Mouse (Mus musculus) thymus, adult 2 months (tissue): ENCODE results near the gene Gpr35. TPM values are rescaled to one million over a fixed set of nuclear protein-coding genes. Genes with fewer than 3 reads are reported as not detected.

Experiments used
- DNase-seq: peaks from one replicate; pipeline ENCODE4 v3.0.0; 2021
- H3K27ac ChIP-seq: fragments of 200-500 bp; 2 replicates; pipeline ENCODE4 v1.5.1; 2012; ENCODE audit warnings: low read length, control low read depth; ENCODE audit not compliant: control insufficient read depth, insufficient read depth
- H3K27me3 ChIP-seq: fragments of 200-500 bp; 2 replicates; pipeline ENCODE4 v1.6.1; 2012; ENCODE audit warnings: mild to moderate bottlenecking, low read length, moderate library complexity, mixed read lengths; ENCODE audit not compliant: control insufficient read depth, insufficient read depth
- H3K36me3 ChIP-seq: fragments of 200-500 bp; 2 replicates; pipeline ENCODE4 v1.6.1; 2012; ENCODE audit warnings: mild to moderate bottlenecking, low read length, moderate library complexity; ENCODE audit not compliant: control insufficient read depth, insufficient read depth
- H3K4me1 ChIP-seq: fragments of 200-500 bp; replicated peaks from 2 replicates; pipeline ENCODE4 v1.6.1; 2012; ENCODE audit warnings: low read length; ENCODE audit not compliant: control insufficient read depth, insufficient read depth
- H3K4me3 ChIP-seq: fragments of 200-500 bp; 2 replicates; pipeline ENCODE4 v1.5.1; 2012; ENCODE audit warnings: mild to moderate bottlenecking, low read length, control low read depth, moderate library complexity; ENCODE audit not compliant: control insufficient read depth, insufficient read depth
- CTCF ChIP-seq: fragments of 200-500 bp; IDR thresholded peaks from 2 replicates; pipeline ENCODE4 v1.5.1; 2012; ENCODE audit warnings: mild to moderate bottlenecking, control low read depth, low read length, moderate library complexity, borderline replicate concordance; ENCODE audit not compliant: control insufficient read depth, poor library complexity, insufficient read depth; ENCODE audit errors: extremely low read depth
- POLR2A ChIP-seq: fragments of 200-500 bp; IDR thresholded peaks from 2 replicates; pipeline ENCODE4 v1.6.1; 2012; ENCODE audit warnings: mild to moderate bottlenecking, low read length, control low read depth, moderate library complexity; ENCODE audit not compliant: control insufficient read depth, poor library complexity, insufficient read depth; ENCODE audit errors: extremely low read depth
- WGBS: fragments of 180-500 bp; shearing (Covaris S2); methylation state at CpG from one replicate; pipeline ENCODE4 v1.1.7; 2018; 5-methylcytosine and 5-hydroxymethylcytosine counted together
- polyA plus RNA-seq: library from polyadenylated mRNA; depleted of rRNA; stranded (reverse); fragments of >200 nt; gene quantifications from 2 replicates; pipeline ENCODE4 v1.2.3, GENCODE M21; 2012

The Gpr35 gene
- polyA plus RNA-seq, 1 experiment, result 8.9 TPM

- no peak overlapping the region for H3K27ac ChIP-seq
- H3K36me3 ChIP-seq, result no peaks in the 10 kb centered on the region
- no peak overlapping the region for H3K4me3 ChIP-seq
- H3K4me1 ChIP-seq, result peaks cover 39% of the 10 kb centered on the region
- H3K27me3 ChIP-seq, result no peaks in the 10 kb centered on the region
- WGBS, result 94% methylated on average over 3 of the region's 3 CpGs
- TF ChIP-seq CTCF (no peak), POLR2A (no peak)
- DNase-seq, result no peak
These were observed 42.0 kb upstream of the Gpr35 start for GRCm38 (mm10) chr1:92908664-92909063.

- Histone ChIP-seq H3K27me3 (no peaks in the 10 kb centered on the region), H3K27ac (no peak overlapping the region), H3K4me1 (peaks cover 39% of the 10 kb centered on the region), H3K36me3 (no peaks in the 10 kb centered on the region), H3K4me3 (no peak overlapping the region)
- 87% methylated on average over 4 of the region's 4 CpGs for WGBS
- TF ChIP-seq POLR2A (no peak), CTCF (no peak)
- peak; percentile 46 for DNase-seq
These were observed 41.6 kb upstream of the Gpr35 start for GRCm38 (mm10) chr1:92909068-92909467.

- under 1% methylated on average over 57 of the region's 57 CpGs for WGBS
- Histone ChIP-seq H3K27ac (peak within 1 kb of the TSS; percentile 26), H3K4me3 (peak within 1 kb of the TSS; percentile 95), H3K36me3 (peaks cover 6% of the 10 kb centered on the region), H3K4me1 (peaks cover 39% of the 10 kb centered on the region), H3K27me3 (no peaks in the 10 kb centered on the region)
- DNase-seq, result peak; percentile 82
- TF ChIP-seq CTCF, result peak; percentile 90
- TF ChIP-seq POLR2A, result peak; percentile 20; the same call in 1 of the 2 replicates
These were observed 40.3 kb upstream of the Gpr35 start, which contains the start of gene Rnpepl1 for GRCm38 (mm10) chr1:92910239-92910885. TSS of gene Rnpepl1 (plus strand) at chr1:92910783.

- H3K36me3 ChIP-seq, result peaks cover 12% of the 10 kb centered on the region
- no peaks in the 10 kb centered on the region for H3K27me3 ChIP-seq
- peaks cover 37% of the 10 kb centered on the region for H3K4me1 ChIP-seq
- TF ChIP-seq CTCF (no peak), POLR2A (0 out of 2 replicates have a peak, but pooled peaks have one; percentile 4)
- peak; percentile 52 for DNase-seq
- WGBS, result 3% methylated on average over 85 of the region's 85 CpGs
- H3K27ac ChIP-seq, result peak overlapping the region; percentile 26
- H3K4me3 ChIP-seq, result peak overlapping the region; percentile 95
These were observed 39.5 kb upstream of the Gpr35 start for GRCm38 (mm10) chr1:92910925-92911720.

GRCm38 (mm10) chr1:92911721-92912138, 38.9 kb upstream of the Gpr35 start:
- Histone ChIP-seq H3K4me1 (peaks cover 34% of the 10 kb centered on the region), H3K4me3 (peak overlapping the region; percentile 95), H3K36me3 (peaks cover 18% of the 10 kb centered on the region), H3K27me3 (no peaks in the 10 kb centered on the region), H3K27ac (peak overlapping the region; percentile 26; the same call in 1 of the 2 replicates)
- no peak for DNase-seq
- WGBS, result 39% methylated on average over 8 of the region's 8 CpGs
- no peak for TF ChIP-seq POLR2A
- TF ChIP-seq CTCF, result no peak

GRCm38 (mm10) chr1:92912286-92912685, 38.4 kb upstream of the Gpr35 start:
- Histone ChIP-seq H3K27me3 (no peaks in the 10 kb centered on the region), H3K36me3 (peaks cover 24% of the 10 kb centered on the region), H3K4me3 (peak overlapping the region; percentile 95), H3K4me1 (peaks cover 34% of the 10 kb centered on the region), H3K27ac (no peak overlapping the region)
- peak; percentile 46 for DNase-seq
- WGBS, result 12% methylated on average over 1 of the region's 1 CpGs
- no peak for TF ChIP-seq POLR2A
- TF ChIP-seq CTCF, result 0 out of 2 replicates have a peak, but pooled peaks have one; percentile 36

- Histone ChIP-seq H3K4me1 (peaks cover 27% of the 10 kb centered on the region), H3K4me3 (no peak overlapping the region), H3K27ac (no peak overlapping the region), H3K36me3 (peaks cover 42% of the 10 kb centered on the region), H3K27me3 (no peaks in the 10 kb centered on the region)
- 94% methylated on average over 4 of the region's 4 CpGs for WGBS
- no peak for TF ChIP-seq POLR2A
- no peak for TF ChIP-seq CTCF
- DNase-seq, result no peak
These were observed 36.4 kb upstream of the Gpr35 start for GRCm38 (mm10) chr1:92914239-92914638.
